Comparison of ENCODE assay signal across 9 mouse cellular contexts in the genomic region with DNA sequence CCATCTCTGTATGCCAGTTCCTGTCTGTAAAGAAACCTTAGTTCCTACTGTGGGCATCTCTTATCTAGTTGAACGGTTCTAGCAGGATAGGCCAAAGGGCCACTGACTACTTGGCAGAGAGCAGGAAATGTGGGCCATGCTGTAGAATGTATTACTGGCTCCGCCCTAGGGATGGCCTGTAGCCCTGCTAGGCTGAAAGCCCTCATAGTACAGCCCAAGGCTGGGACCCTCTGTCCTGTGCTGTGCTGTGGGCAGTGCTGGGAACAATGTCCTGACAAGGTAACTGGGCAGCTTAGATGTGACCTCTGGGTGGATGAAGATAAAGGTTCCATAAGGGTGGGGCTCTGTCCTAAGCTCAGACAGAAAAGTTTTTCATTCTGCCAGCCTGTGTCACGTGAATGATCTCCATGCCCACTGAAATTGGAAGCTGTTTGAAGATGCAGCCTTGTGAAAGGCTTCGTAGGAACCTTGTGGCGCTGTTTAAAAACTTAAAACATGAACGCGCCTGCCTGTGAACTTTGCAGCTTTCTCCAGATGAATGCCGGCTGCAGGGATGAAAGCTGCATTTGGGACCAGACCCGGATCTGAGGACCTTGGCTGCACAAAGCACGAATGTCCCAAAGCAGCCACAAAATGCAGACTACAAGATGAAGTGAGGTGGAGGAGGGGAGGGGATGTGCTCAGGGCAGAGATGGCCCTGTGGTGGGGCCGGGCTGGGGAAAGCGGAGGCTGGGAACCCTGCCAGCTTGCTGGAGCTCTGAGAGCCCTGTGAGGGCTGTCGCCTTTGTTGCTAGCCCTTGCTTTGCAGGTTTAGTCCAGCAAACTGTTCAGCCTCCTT.
DNase-seq lines count a peak whose midpoint lies in the region; ATAC-seq and TF ChIP-seq lines count a peak whose summit lies in the region.
"Had no signal": no experiment of that assay in that cellular context is flagged by ENCODE, and none has a peak within 500 bp of the region (broad histone marks: within the 10 kb centered on the region; RNA-seq: fewer than 3 reads in every experiment).

No protein-coding gene starts in this region.

- H3K9me3 ChIP-seq in kidney, postnatal 0 days (replicated peaks; ENCODE audit: low read length) = no peaks in the 10 kb centered on the region
- no peaks in the 10 kb centered on the region for H3K9me3 ChIP-seq in forebrain, postnatal 0 days (ENCODE audit: low read length)
- H3K9me3 ChIP-seq in hindbrain, embryonic 16.5 days (ENCODE audit: control insufficient read depth, low read length) = no peaks in the 10 kb centered on the region
- H3K9me3 ChIP-seq in neural tube, embryonic 14.5 days (ENCODE audit: control insufficient read depth, low read length) = no peaks in the 10 kb centered on the region

- no peaks in the 10 kb centered on the region for H3K4me1 ChIP-seq in kidney, postnatal 0 days (replicated peaks; ENCODE audit: insufficient read depth, low read length)
- no peaks in the 10 kb centered on the region for H3K4me1 ChIP-seq in forebrain, postnatal 0 days (ENCODE audit: insufficient read depth)
- peaks cover 17% of the 10 kb centered on the region for H3K4me1 ChIP-seq in hindbrain, embryonic 16.5 days (ENCODE audit: control insufficient read depth, insufficient read depth, low read depth, low read length)
- H3K4me1 ChIP-seq in neural tube, embryonic 14.5 days (ENCODE audit: control insufficient read depth, insufficient read depth, low read length) = peaks cover 15% of the 10 kb centered on the region; the same call in 1 of the 2 replicates

- H3K4me3 ChIP-seq in kidney, postnatal 0 days (replicated peaks; ENCODE audit: low read depth, low read length) = no peak overlapping the region
- no peak overlapping the region for H3K4me3 ChIP-seq in forebrain, postnatal 0 days (ENCODE audit: low read depth, low read length)
- no peak overlapping the region for H3K4me3 ChIP-seq in hindbrain, embryonic 16.5 days (ENCODE audit: low read length)
- no peak overlapping the region for H3K4me3 ChIP-seq in neural tube, embryonic 14.5 days (ENCODE audit: low read depth, low read length)

- H3K9ac ChIP-seq in kidney, postnatal 0 days (ENCODE audit: low read depth, low read length) = no peak overlapping the region
- no peak overlapping the region for H3K9ac ChIP-seq in forebrain, postnatal 0 days
- H3K9ac ChIP-seq in hindbrain, embryonic 16.5 days (ENCODE audit: low read depth, low read length) = no peak overlapping the region
- no peak overlapping the region for H3K9ac ChIP-seq in neural tube, embryonic 14.5 days (replicated peaks; ENCODE audit: low read depth, low read length)
- H3K9ac ChIP-seq: liver, embryonic 14.5 days had no signal

- 52% methylated on average over 13 of the region's 13 CpGs for WGBS in kidney, postnatal 0 days
- 29% methylated on average over 13 of the region's 13 CpGs for WGBS in forebrain, postnatal 0 days
- WGBS in hindbrain, embryonic 16.5 days = 44% methylated on average over 13 of the region's 13 CpGs
- 55% methylated on average over 13 of the region's 13 CpGs for WGBS in neural tube, embryonic 14.5 days

- no peak for ATAC-seq in kidney, postnatal 0 days (replicated peaks; ENCODE audit: low FRiP score, low read depth)
- peak; percentile 88 for ATAC-seq in forebrain, postnatal 0 days
- peak; percentile 92 for ATAC-seq in hindbrain, embryonic 16.5 days
- peak; percentile 81; the same call in 1 of the 2 replicates for ATAC-seq in neural tube, embryonic 14.5 days (ENCODE audit: low read depth)

- H3K36me3 ChIP-seq in kidney, postnatal 0 days (ENCODE audit: insufficient read depth, low read length) = no peaks in the 10 kb centered on the region
- H3K36me3 ChIP-seq in forebrain, postnatal 0 days (ENCODE audit: insufficient read depth) = peaks cover 8% of the 10 kb centered on the region; the same call in 1 of the 2 replicates
- H3K36me3 ChIP-seq in hindbrain, embryonic 16.5 days (ENCODE audit: control insufficient read depth, insufficient read depth, low read length) = peaks cover 6% of the 10 kb centered on the region; the same call in 1 of the 2 replicates
- H3K36me3 ChIP-seq in neural tube, embryonic 14.5 days (ENCODE audit: control insufficient read depth, insufficient read depth, low read length) = no peaks in the 10 kb centered on the region

- no peak overlapping the region for H3K27ac ChIP-seq in kidney, postnatal 0 days
- H3K27ac ChIP-seq in forebrain, postnatal 0 days (ENCODE audit: low read depth, low read length) = no peak overlapping the region
- peak overlapping the region; percentile 61 for H3K27ac ChIP-seq in hindbrain, embryonic 16.5 days (ENCODE audit: low read depth, low read length)
- H3K27ac ChIP-seq in neural tube, embryonic 14.5 days (ENCODE audit: low read depth, low read length) = peak overlapping the region; percentile 45; the same call in 1 of the 2 replicates
- H3K27ac ChIP-seq: liver, embryonic 14.5 days had no signal

- peak; percentile 61 for DNase-seq in kidney, postnatal 0 days (ENCODE audit: low spot score)
- DNase-seq in kidney, adult 8-10 months = no peak
- DNase-seq in adrenal gland, postnatal 10 days = peak; percentile 75
- peak; percentile 62 for DNase-seq in forebrain, postnatal 0 days
- DNase-seq in spleen, postnatal 36 days (ENCODE audit: low spot score in 2 of 2) = no peak
- no peak for DNase-seq in cerebellum, adult 8-10 months

- TF ChIP-seq CTCF in kidney, postnatal 0 days (IDR thresholded peaks at IDR 0.05; ENCODE audit: low read depth) = no peak
- no peak for TF ChIP-seq CTCF in forebrain, postnatal 0 days (IDR thresholded peaks at IDR 0.05; ENCODE audit: low read depth)

- H3K27me3 ChIP-seq in kidney, postnatal 0 days (ENCODE audit: insufficient read depth, low read length) = no peaks in the 10 kb centered on the region; the same call in 1 of the 2 replicates
- H3K27me3 ChIP-seq in forebrain, postnatal 0 days (ENCODE audit: insufficient read depth, low read length) = no peaks in the 10 kb centered on the region
- no peaks in the 10 kb centered on the region; the same call in 1 of the 2 replicates for H3K27me3 ChIP-seq in hindbrain, embryonic 16.5 days (replicated peaks; ENCODE audit: control insufficient read depth, insufficient read depth, low read length)
- H3K27me3 ChIP-seq in neural tube, embryonic 14.5 days (ENCODE audit: control insufficient read depth, insufficient read depth, low read length) = no peaks in the 10 kb centered on the region

- no peak overlapping the region for H3K4me2 ChIP-seq in kidney, postnatal 0 days (ENCODE audit: low read length)
- no peak overlapping the region for H3K4me2 ChIP-seq in forebrain, postnatal 0 days (ENCODE audit: low read depth)
- peak overlapping the region; percentile 8; the same call in 1 of the 2 replicates for H3K4me2 ChIP-seq in hindbrain, embryonic 16.5 days (ENCODE audit: low read length)
- H3K4me2 ChIP-seq in neural tube, embryonic 14.5 days (ENCODE audit: low read depth, low read length) = no peak overlapping the region

Comparison
In these comparisons a context has a peak if more than half of its experiments do, and no peak if none do; other contexts are left out.
1. DNase-seq: peak in kidney, postnatal 0 days (single experiment), adrenal gland, postnatal 10 days (single experiment) and forebrain, postnatal 0 days (single experiment); none in kidney, adult 8-10 months (0 of 2), spleen, postnatal 36 days (0 of 2) and cerebellum, adult 8-10 months (single experiment).
2. H3K27ac ChIP-seq: peak in hindbrain, embryonic 16.5 days (single experiment) and neural tube, embryonic 14.5 days (single experiment); none in kidney, postnatal 0 days (single experiment) and forebrain, postnatal 0 days (single experiment).